Mouse (Mus musculus): ENCODE results near the gene Ppm1m.

- no peak for TF ChIP-seq CTCF (IDR thresholded peaks at IDR 0.05; ENCODE audit: low read depth)
- no peak for TF ChIP-seq EP300 (IDR thresholded peaks at IDR 0.05; ENCODE audit: low read depth)
These were observed 536 bp downstream of the Ppm1m start for GRCm38 (mm10) chr9:106198962-106199458.

Measured in liver, postnatal 0 days (tissue).